Mouse (Mus musculus) limb, embryonic 12.5 days (tissue): ENCODE results near the gene Col23a1. TPM values are rescaled to one million over a fixed set of nuclear protein-coding genes. Genes with fewer than 3 reads are reported as not detected.
A peak's percentile ranks its signal among the peaks of the same experiment; 100 is the strongest.
"Not testable (repeated sequence)": the region's sequence is repeated elsewhere in the genome, so short reads cannot be mapped to it uniquely, and the experiment has no call there.

Source experiments
- ATAC-seq: fragments of 200-750 bp; cut with Nextera tagmentation; 2 replicates; pipeline ENCODE4 v1.8.0; 2017; ENCODE audit warnings: low read depth, moderate TSS enrichment; ENCODE audit not compliant: insufficient number of reproducible peaks, insufficient read depth, low FRiP score, low TSS enrichment
- H3K27ac ChIP-seq: fragments of 300-500 bp; sonication (generic); 2 replicates; pipeline ENCODE4 v1.5.1; 2016; ENCODE audit warnings: mild to moderate bottlenecking, moderate library complexity
- H3K27me3 ChIP-seq: fragments of 300-500 bp; sonication (generic); 2 replicates; pipeline ENCODE4 v1.6.1; 2016; ENCODE audit warnings: mild to moderate bottlenecking, moderate library complexity
- H3K36me3 ChIP-seq: fragments of 300-500 bp; sonication (generic); 2 replicates; pipeline ENCODE4 v1.6.1; 2016; ENCODE audit warnings: mild to moderate bottlenecking, moderate library complexity
- H3K4me1 ChIP-seq: fragments of 300-500 bp; sonication (generic); replicated peaks from 2 replicates; pipeline ENCODE4 v1.6.1; 2016
- H3K4me2 ChIP-seq: fragments of 300-500 bp; sonication (generic); 2 replicates; pipeline ENCODE4 v1.6.1; 2016; ENCODE audit warnings: mild to moderate bottlenecking, moderate library complexity
- H3K4me3 ChIP-seq: fragments of 300-500 bp; sonication (generic); replicated peaks from 2 replicates; pipeline ENCODE4 v1.5.1; 2016; ENCODE audit warnings: mild to moderate bottlenecking
- H3K9ac ChIP-seq: fragments of 300-500 bp; sonication (generic); replicated peaks from 2 replicates; pipeline ENCODE4 v1.6.1; 2016; ENCODE audit warnings: mild to moderate bottlenecking, moderate library complexity
- H3K9me3 ChIP-seq: fragments of 300-500 bp; sonication (generic); 2 replicates; pipeline ENCODE4 v1.6.1; 2016; ENCODE audit warnings: mild to moderate bottlenecking, moderate library complexity
- WGBS: fragments of 180-500 bp; shearing (Covaris S2); methylation state at CpG from one replicate; pipeline ENCODE4 v1.1.7; 2016; 5-methylcytosine and 5-hydroxymethylcytosine counted together
- polyA plus RNA-seq: library from polyadenylated mRNA; unstranded; fragments of >200 nt; fragmentation: Nextera tagmentation; extraction: Ambion mirVana; gene quantifications from 2 replicates; pipeline ENCODE4 v1.2.1, GENCODE M21; 2016

Gene Col23a1
- polyA plus RNA-seq, 1 experiment from 2014 or later, result 29.4 TPM

GRCm38 (mm10) chr11:51351151-51351550, 61.4 kb downstream of the Col23a1 start:
- 79% methylated on average over 9 of the region's 9 CpGs for WGBS
- ATAC-seq, result no peak

GRCm38 (mm10) chr11:51351841-51352240, 62.1 kb downstream of the Col23a1 start:
- Histone ChIP-seq H3K9me3 (no peaks in the 10 kb centered on the region), H3K9ac (no peak overlapping the region), H3K36me3 (no peaks in the 10 kb centered on the region), H3K4me1 (peaks cover 30% of the 10 kb centered on the region), H3K27ac (no peak overlapping the region), H3K4me2 (no peak overlapping the region), H3K27me3 (peaks cover 10% of the 10 kb centered on the region; the same call in 1 of the 2 replicates), H3K4me3 (no peak overlapping the region)
- ATAC-seq, result no peak
- WGBS, result 27% methylated on average over 5 of the region's 5 CpGs

More at GRCm38 (mm10) chr11:51351151-51351550, 61.4 kb downstream of the Col23a1 start:
- H3K4me3 ChIP-seq, result no peak overlapping the region
- peaks cover 10% of the 10 kb centered on the region; the same call in 1 of the 2 replicates for H3K27me3 ChIP-seq
- no peak overlapping the region for H3K4me2 ChIP-seq
- H3K27ac ChIP-seq, result no peak overlapping the region
- peaks cover 30% of the 10 kb centered on the region for H3K4me1 ChIP-seq
- no peaks in the 10 kb centered on the region for H3K9me3 ChIP-seq
- no peak overlapping the region for H3K9ac ChIP-seq
- H3K36me3 ChIP-seq, result no peaks in the 10 kb centered on the region

GRCm38 (mm10) chr11:51353746-51354145, 64.0 kb downstream of the Col23a1 start:
- H3K9me3 ChIP-seq, result no peaks in the 10 kb centered on the region
- H3K27me3 ChIP-seq, result peaks cover 10% of the 10 kb centered on the region; the same call in 1 of the 2 replicates
- H3K9ac ChIP-seq, result no peak overlapping the region
- no peak overlapping the region for H3K4me3 ChIP-seq
- H3K36me3 ChIP-seq, result no peaks in the 10 kb centered on the region
- H3K4me1 ChIP-seq, result peaks cover 21% of the 10 kb centered on the region
- H3K27ac ChIP-seq, result no peak overlapping the region
- WGBS, result 79% methylated on average over 5 of the region's 5 CpGs
- ATAC-seq, result no peak
- no peak overlapping the region for H3K4me2 ChIP-seq

GRCm38 (mm10) chr11:51358981-51359380, 69.3 kb downstream of the Col23a1 start:
- not testable (repeated sequence) for H3K36me3 ChIP-seq, H3K9me3 ChIP-seq, H3K4me1 ChIP-seq, ATAC-seq, H3K27me3 ChIP-seq, H3K9ac ChIP-seq, H3K4me3 ChIP-seq, H3K4me2 ChIP-seq, H3K27ac ChIP-seq
- WGBS, result 94% methylated on average over 9 of the region's 9 CpGs

- H3K4me3 ChIP-seq, result no peak overlapping the region
- no peak overlapping the region for H3K27ac ChIP-seq
These were observed 74.6 kb downstream of the Col23a1 start for GRCm38 (mm10) chr11:51364353-51364752.

GRCm38 (mm10) chr11:51367334-51367733, 77.6 kb downstream of the Col23a1 start:
- Histone ChIP-seq H3K36me3 (no peaks in the 10 kb centered on the region), H3K27me3 (no peaks in the 10 kb centered on the region), H3K27ac (no peak overlapping the region), H3K4me1 (peaks cover 20% of the 10 kb centered on the region), H3K9me3 (peaks cover 4% of the 10 kb centered on the region; the same call in 1 of the 2 replicates), H3K4me2 (no peak overlapping the region), H3K9ac (no peak overlapping the region), H3K4me3 (no peak overlapping the region)
- ATAC-seq, result no peak
- 78% methylated on average over 5 of the region's 5 CpGs for WGBS

More at GRCm38 (mm10) chr11:51364353-51364752, 74.6 kb downstream of the Col23a1 start:
- no peak for ATAC-seq
- H3K4me1 ChIP-seq, result no peaks in the 10 kb centered on the region; the same call in 1 of the 2 replicates
- 83% methylated on average over 5 of the region's 5 CpGs for WGBS
- H3K36me3 ChIP-seq, result no peaks in the 10 kb centered on the region
- no peak overlapping the region for H3K4me2 ChIP-seq
- peaks cover 4% of the 10 kb centered on the region; the same call in 1 of the 2 replicates for H3K9me3 ChIP-seq
- H3K9ac ChIP-seq, result no peak overlapping the region
- no peaks in the 10 kb centered on the region for H3K27me3 ChIP-seq

- ATAC-seq, result no peak
- 77% methylated on average over 4 of the region's 4 CpGs for WGBS
- no peaks in the 10 kb centered on the region for H3K36me3 ChIP-seq
- H3K27me3 ChIP-seq, result no peaks in the 10 kb centered on the region
- H3K4me3 ChIP-seq, result no peak overlapping the region
- no peaks in the 10 kb centered on the region for H3K9me3 ChIP-seq
- no peak overlapping the region for H3K27ac ChIP-seq
- peaks cover 29% of the 10 kb centered on the region for H3K4me1 ChIP-seq
- H3K4me2 ChIP-seq, result no peak overlapping the region
- H3K9ac ChIP-seq, result no peak overlapping the region
These were observed 80.6 kb downstream of the Col23a1 start for GRCm38 (mm10) chr11:51370273-51370672.

GRCm38 (mm10) chr11:51371321-51371720, 81.6 kb downstream of the Col23a1 start:
- 43% methylated on average over 4 of the region's 4 CpGs for WGBS
- Histone ChIP-seq H3K27me3 (no peaks in the 10 kb centered on the region), H3K4me1 (peaks cover 38% of the 10 kb centered on the region), H3K4me3 (no peak overlapping the region), H3K9me3 (no peaks in the 10 kb centered on the region), H3K4me2 (0 out of 2 replicates have a peak overlapping the region, but pooled peaks have one; percentile 9), H3K36me3 (no peaks in the 10 kb centered on the region), H3K27ac (peak overlapping the region; percentile 74), H3K9ac (no peak overlapping the region)
- ATAC-seq, result no peak

GRCm38 (mm10) chr11:51371926-51372325, 82.2 kb downstream of the Col23a1 start:
- peak; percentile 34; the same call in 1 of the 2 replicates for ATAC-seq
- H3K36me3 ChIP-seq, result no peaks in the 10 kb centered on the region
- no peak overlapping the region for H3K4me2 ChIP-seq
- peak overlapping the region; percentile 74 for H3K27ac ChIP-seq
- H3K9ac ChIP-seq, result no peak overlapping the region
- no peaks in the 10 kb centered on the region for H3K27me3 ChIP-seq
- H3K4me3 ChIP-seq, result no peak overlapping the region
- no peaks in the 10 kb centered on the region for H3K9me3 ChIP-seq
- peaks cover 39% of the 10 kb centered on the region for H3K4me1 ChIP-seq
- 12% methylated on average over 1 of the region's 1 CpGs for WGBS

- Histone ChIP-seq H3K27me3 (no peaks in the 10 kb centered on the region), H3K4me1 (peaks cover 25% of the 10 kb centered on the region), H3K27ac (no peak overlapping the region), H3K36me3 (no peaks in the 10 kb centered on the region), H3K9me3 (no peaks in the 10 kb centered on the region), H3K4me2 (no peak overlapping the region), H3K4me3 (no peak overlapping the region), H3K9ac (no peak overlapping the region)
- no peak for ATAC-seq
- 66% methylated on average over 5 of the region's 5 CpGs for WGBS
These were observed 87.5 kb downstream of the Col23a1 start for GRCm38 (mm10) chr11:51377199-51377598.

GRCm38 (mm10) chr11:51388892-51389340, 99.2 kb downstream of the Col23a1 start:
- H3K9ac ChIP-seq, result no peak overlapping the region
- H3K9me3 ChIP-seq, result no peaks in the 10 kb centered on the region
- H3K4me2 ChIP-seq, result no peak overlapping the region
- H3K27ac ChIP-seq, result peak overlapping the region; percentile 86; the same call in 1 of the 2 replicates
- no peaks in the 10 kb centered on the region for H3K27me3 ChIP-seq
- H3K4me3 ChIP-seq, result no peak overlapping the region
- H3K4me1 ChIP-seq, result peaks cover 49% of the 10 kb centered on the region
- ATAC-seq, result no peak; the same call in 1 of the 2 replicates
- H3K36me3 ChIP-seq, result no peaks in the 10 kb centered on the region
- 20% methylated on average over 8 of the region's 8 CpGs for WGBS

- Histone ChIP-seq H3K27ac (peak overlapping the region; percentile 86), H3K4me1 (peaks cover 54% of the 10 kb centered on the region)
- ATAC-seq, result no peak
These were observed 100.0 kb downstream of the Col23a1 start for GRCm38 (mm10) chr11:51389763-51390162.

More at GRCm38 (mm10) chr11:51389763-51390162, 100.0 kb downstream of the Col23a1 start:
- Histone ChIP-seq H3K4me3 (no peak overlapping the region), H3K4me2 (peak overlapping the region; percentile 38), H3K9me3 (no peaks in the 10 kb centered on the region), H3K9ac (no peak overlapping the region), H3K36me3 (no peaks in the 10 kb centered on the region), H3K27me3 (no peaks in the 10 kb centered on the region)
- 20% methylated on average over 10 of the region's 10 CpGs for WGBS
